Mouse (Mus musculus): Measurements from ENCODE around the gene Ripor1.

- TF ChIP-seq RCOR1 (conservative IDR thresholded peaks at IDR 0.05; ENCODE audit: low read depth, low read length), result no peak
- TF ChIP-seq MYC (IDR thresholded peaks at IDR 0.05; ENCODE audit: low read depth, low read length), result 0 out of 2 replicates have a peak, but pooled peaks have one; percentile 45
- TF ChIP-seq CTCF (conservative IDR thresholded peaks at IDR 0.05 in 1 of 2, IDR thresholded peaks at IDR 0.05 in 1 of 2; ENCODE audit: low read depth in 2 of 2, low read length in 2 of 2), result peak; percentile 85 to 99
- no peak for TF ChIP-seq TBP (conservative IDR thresholded peaks at IDR 0.05; ENCODE audit: low read depth, low read length)
- no peak; the same call in 1 of the 2 replicates for TF ChIP-seq POLR2A (IDR thresholded peaks at IDR 0.05; ENCODE audit: low read depth, low read length)
- TF ChIP-seq POLR2AphosphoS2 (IDR thresholded peaks at IDR 0.05; ENCODE audit: low read depth, low read length), result no peak
- no peak for TF ChIP-seq MEF2A (IDR thresholded peaks at IDR 0.05; ENCODE audit: borderline replicate concordance, low read depth, low read length)
- TF ChIP-seq CHD2 (IDR thresholded peaks at IDR 0.05; ENCODE audit: low read length), result no peak
- peak; percentile 88 for TF ChIP-seq ZC3H11A (IDR thresholded peaks at IDR 0.05; ENCODE audit: low read depth, low read length)
- TF ChIP-seq BHLHE40 (IDR thresholded peaks at IDR 0.05; ENCODE audit: low read depth, low read length), result no peak
- no peak for TF ChIP-seq UBTF (IDR thresholded peaks at IDR 0.05; ENCODE audit: low read depth, low read length)
- no peak for TF ChIP-seq MAZ (IDR thresholded peaks at IDR 0.05; ENCODE audit: low read depth, low read length)
- TF ChIP-seq ELF1 (IDR thresholded peaks at IDR 0.05; ENCODE audit: low read depth, low read length), result peak; percentile 66
Observed at GRCm38 (mm10) chr8:105622421-105622920, 17.4 kb downstream of the Ripor1 start.

Measured in CH12.LX (cell line).